Mouse (Mus musculus) MEL (cell line): ENCODE data around the gene Adgrg1. TPM values are rescaled to one million over a fixed set of nuclear protein-coding genes. Genes with fewer than 3 reads are reported as not detected.

ENCODE experiments used
- DNase-seq: peaks from one replicate; pipeline ENCODE4 v3.0.0; 2011; ENCODE audit warnings: low read depth, low spot score
- H3K27ac ChIP-seq: 2 replicates; pipeline ENCODE4 v1.5.1; 2012; ENCODE audit warnings: low read depth, mild to moderate bottlenecking, control low read depth, low read length, moderate library complexity; ENCODE audit not compliant: control insufficient read depth
- H3K27me3 ChIP-seq, 2 experiments: fragments of 150-350 bp in 1 of 2; sonication (generic) in 1 of 2; 2 replicates each; pipeline ENCODE4 v1.6.1; 2012; ENCODE audit warnings: low read length in 2 of 2, mild to moderate bottlenecking in 2 of 2, improper control_type of control experiment in 1 of 2, moderate library complexity in 1 of 2; ENCODE audit not compliant: insufficient read depth in 2 of 2, control insufficient read depth in 1 of 2
- H3K36me3 ChIP-seq, 2 experiments: 2 replicates each; pipeline ENCODE4 v1.6.1; 2012 to 2014; ENCODE audit warnings: low read length in 2 of 2, improper control_type of control experiment in 1 of 2, inconsistent platforms in 1 of 2, mild to moderate bottlenecking in 1 of 2; ENCODE audit not compliant: insufficient read depth in 2 of 2, control insufficient read depth in 1 of 2
- H3K4me1 ChIP-seq, 2 experiments: fragments of 150-350 bp in 1 of 2; sonication (generic) in 1 of 2; 2 replicates each; pipeline ENCODE4 v1.6.1; 2012; ENCODE audit warnings: low read length in 2 of 2, improper control_type of control experiment in 1 of 2, mild to moderate bottlenecking in 1 of 2; ENCODE audit not compliant: insufficient read depth in 2 of 2, control insufficient read depth in 1 of 2
- H3K4me3 ChIP-seq, 2 experiments: fragments of 150-350 bp in 1 of 2; sonication (generic) in 1 of 2; 2 replicates each; pipeline ENCODE4 v1.5.1; 2012; ENCODE audit warnings: low read depth in 2 of 2, low read length in 2 of 2, mild to moderate bottlenecking in 2 of 2, moderate library complexity in 2 of 2, control low read depth in 1 of 2, improper control_type of control experiment in 1 of 2; ENCODE audit not compliant: control insufficient read depth in 1 of 2, insufficient read depth in 1 of 2
- H3K79me2 ChIP-seq: 2 replicates; pipeline ENCODE4 v1.6.1; 2012; ENCODE audit warnings: mild to moderate bottlenecking, low read length, moderate library complexity; ENCODE audit not compliant: control insufficient read depth, poor library complexity, insufficient read depth
- H3K9ac ChIP-seq: 2 replicates; pipeline ENCODE4 v1.6.1; 2012; ENCODE audit warnings: low read depth, mild to moderate bottlenecking, control low read depth, low read length, moderate library complexity; ENCODE audit not compliant: control insufficient read depth, poor library complexity, severe bottlenecking
- H3K9me3 ChIP-seq: fragments of 150-350 bp; sonication (generic); replicated peaks from 2 replicates; pipeline ENCODE4 v1.6.1; 2012; ENCODE audit warnings: mild to moderate bottlenecking, low read length, improper control_type of control experiment, moderate library complexity; ENCODE audit not compliant: insufficient read depth
- CHD1 ChIP-seq: IDR thresholded peaks from 2 replicates; pipeline ENCODE4 v1.6.1; 2012; ENCODE audit warnings: low read depth, mild to moderate bottlenecking, inconsistent platforms, low read length, improper control_type of control experiment
- CHD2 ChIP-seq: IDR thresholded peaks from 2 replicates; pipeline ENCODE4 v1.6.1; 2011; ENCODE audit warnings: low read length, improper control_type of control experiment
- CTCF ChIP-seq, 3 experiments: IDR thresholded peaks in 2 of 3; conservative IDR thresholded peaks in 1 of 3; 2 replicates each; pipeline ENCODE4 v1.5.1; 2011 to 2012; ENCODE audit warnings: low read length in 3 of 3, low read depth in 2 of 3, mild to moderate bottlenecking in 2 of 3, improper control_type of control experiment in 1 of 3, inconsistent platforms in 1 of 3, mixed read lengths in 1 of 3, moderate library complexity in 1 of 3; ENCODE audit not compliant: control insufficient read depth in 1 of 3, insufficient read depth in 1 of 3, poor library complexity in 1 of 3, severe bottlenecking in 1 of 3
- E2F4 ChIP-seq: IDR thresholded peaks from 2 replicates; pipeline ENCODE4 v1.6.1; 2011; ENCODE audit warnings: low read depth, low read length, improper control_type of control experiment, borderline replicate concordance
- ELF1 ChIP-seq: IDR thresholded peaks from 2 replicates; pipeline ENCODE4 v1.6.1; 2014; ENCODE audit warnings: low read depth, mild to moderate bottlenecking, inconsistent platforms, low read length, improper control_type of control experiment, moderate library complexity
- EP300 ChIP-seq, 2 experiments: IDR thresholded peaks; 2 replicates each; pipeline ENCODE4 v1.6.1; 2011; ENCODE audit warnings: improper control_type of control experiment in 2 of 2, low read length in 2 of 2, low read depth in 1 of 2, mild to moderate bottlenecking in 1 of 2
- ETS1 ChIP-seq: IDR thresholded peaks from 2 replicates; pipeline ENCODE4 v1.6.1; 2012; ENCODE audit warnings: low read depth, mild to moderate bottlenecking, inconsistent platforms, low read length, improper control_type of control experiment, moderate library complexity
- GABPA ChIP-seq: IDR thresholded peaks from 2 replicates; pipeline ENCODE4 v1.6.1; 2012; ENCODE audit warnings: low read depth, mild to moderate bottlenecking, inconsistent platforms, low read length, improper control_type of control experiment, moderate library complexity
- HCFC1 ChIP-seq: IDR thresholded peaks from 2 replicates; pipeline ENCODE4 v1.6.1; 2012; ENCODE audit warnings: low read depth, mild to moderate bottlenecking, inconsistent platforms, low read length, improper control_type of control experiment, moderate library complexity
- JUND ChIP-seq: IDR thresholded peaks from 2 replicates; pipeline ENCODE4 v1.6.1; 2011; ENCODE audit warnings: low read depth, mild to moderate bottlenecking, improper control_type of control experiment, low read length
- KAT2A ChIP-seq: conservative IDR thresholded peaks from 2 replicates; pipeline ENCODE4 v1.6.1; 2012; ENCODE audit warnings: low read depth, low read length, improper control_type of control experiment, inconsistent platforms
- MAFK ChIP-seq: IDR thresholded peaks from 2 replicates; pipeline ENCODE4 v1.6.1; 2011; ENCODE audit warnings: low read depth, mild to moderate bottlenecking, low read length, improper control_type of control experiment, borderline replicate concordance
- MAX ChIP-seq: IDR thresholded peaks from 2 replicates; pipeline ENCODE4 v1.6.1; 2011; ENCODE audit warnings: low read length, improper control_type of control experiment
- MXI1 ChIP-seq: IDR thresholded peaks from 2 replicates; pipeline ENCODE4 v1.6.1; 2011; ENCODE audit warnings: mild to moderate bottlenecking, low read depth, low read length, improper control_type of control experiment
- MYB ChIP-seq: IDR thresholded peaks from 2 replicates; pipeline ENCODE4 v1.6.1; 2011; ENCODE audit warnings: mild to moderate bottlenecking, low read depth, low read length, improper control_type of control experiment
- MYC ChIP-seq: IDR thresholded peaks from 2 replicates; pipeline ENCODE4 v1.6.1; 2011; ENCODE audit warnings: low read depth, mild to moderate bottlenecking, low read length, improper control_type of control experiment, moderate library complexity
- NELFE ChIP-seq: IDR thresholded peaks from 2 replicates; pipeline ENCODE4 v1.6.1; 2011; ENCODE audit warnings: low read depth, low read length, improper control_type of control experiment
- NRF1 ChIP-seq: IDR thresholded peaks from 2 replicates; pipeline ENCODE4 v1.6.1; 2014; ENCODE audit warnings: low read depth, mild to moderate bottlenecking, inconsistent platforms, low read length, improper control_type of control experiment, moderate library complexity; ENCODE audit not compliant: poor library complexity, insufficient read depth, severe bottlenecking
- POLR2A ChIP-seq, 2 experiments: IDR thresholded peaks; 2 replicates each; pipeline ENCODE4 v1.6.1; 2011 to 2012; ENCODE audit warnings: low read length in 2 of 2, mild to moderate bottlenecking in 2 of 2, control low read depth in 1 of 2, improper control_type of control experiment in 1 of 2, low read depth in 1 of 2, moderate library complexity in 1 of 2; ENCODE audit not compliant: control insufficient read depth in 1 of 2, insufficient read depth in 1 of 2, poor library complexity in 1 of 2
- POLR2AphosphoS2 ChIP-seq: IDR thresholded peaks from 2 replicates; pipeline ENCODE4 v1.6.1; 2011; ENCODE audit warnings: low read length, improper control_type of control experiment
- RAD21 ChIP-seq: IDR thresholded peaks from 2 replicates; pipeline ENCODE4 v1.6.1; 2011; ENCODE audit warnings: mild to moderate bottlenecking, low read depth, low read length, improper control_type of control experiment
- RCOR1 ChIP-seq: IDR thresholded peaks from 2 replicates; pipeline ENCODE4 v1.6.1; 2012; ENCODE audit warnings: low read depth, mild to moderate bottlenecking, inconsistent platforms, low read length, improper control_type of control experiment
- SIN3A ChIP-seq: IDR thresholded peaks from 2 replicates; pipeline ENCODE4 v1.6.1; 2012; ENCODE audit warnings: low read length, improper control_type of control experiment, inconsistent platforms
- SMC3 ChIP-seq: IDR thresholded peaks from 2 replicates; pipeline ENCODE4 v1.6.1; 2011; ENCODE audit warnings: low read depth, low read length, improper control_type of control experiment
- TBP ChIP-seq: IDR thresholded peaks from 2 replicates; pipeline ENCODE4 v1.8.0; 2011; ENCODE audit warnings: low read depth, low read length, improper control_type of control experiment
- TCF12 ChIP-seq: IDR thresholded peaks from 2 replicates; pipeline ENCODE4 v1.6.1; 2014; ENCODE audit warnings: low read depth, mild to moderate bottlenecking, inconsistent platforms, low read length, improper control_type of control experiment, moderate library complexity
- UBTF ChIP-seq: IDR thresholded peaks from 2 replicates; pipeline ENCODE4 v1.6.1; 2012; ENCODE audit warnings: low read depth, mild to moderate bottlenecking, inconsistent platforms, low read length, improper control_type of control experiment, moderate library complexity, borderline replicate concordance; ENCODE audit not compliant: insufficient read depth
- USF1 ChIP-seq: IDR thresholded peaks from 2 replicates; pipeline ENCODE4 v1.6.1; 2014; ENCODE audit warnings: low read depth, mild to moderate bottlenecking, inconsistent platforms, low read length, improper control_type of control experiment, moderate library complexity
- ZKSCAN1 ChIP-seq: IDR thresholded peaks from 2 replicates; pipeline ENCODE4 v1.6.1; 2012; ENCODE audit warnings: low read depth, mild to moderate bottlenecking, inconsistent platforms, low read length, improper control_type of control experiment, moderate library complexity
- ZMIZ1 ChIP-seq: IDR thresholded peaks from 2 replicates; pipeline ENCODE4 v1.6.1; 2012; ENCODE audit warnings: low read depth, mild to moderate bottlenecking, inconsistent platforms, low read length, improper control_type of control experiment, moderate library complexity
- ZNF384 ChIP-seq: IDR thresholded peaks from 2 replicates; pipeline ENCODE4 v1.6.1; 2012; ENCODE audit warnings: low read depth, mild to moderate bottlenecking, inconsistent platforms, low read length, improper control_type of control experiment
- polyA plus RNA-seq, 2 experiments: library from polyadenylated mRNA; stranded (reverse) in 1 of 2; unstranded in 1 of 2; fragments of >175 nt in 1 of 2; fragments of >200 nt in 1 of 2; gene quantifications; 2 replicates each; pipeline versions ENCODE4 v1.2.1 to v1.2.4; 2012; ENCODE audit warnings: low replicate concordance in 2 of 2, low read depth in 1 of 2; ENCODE audit not compliant: insufficient read length in 2 of 2, insufficient read depth in 1 of 2, missing spikeins in 1 of 2
- total RNA-seq: library from RNA; depleted of rRNA; stranded (reverse); fragments of 300-350 nt; gene quantifications from 2 replicates; pipeline ENCODE4 v1.2.3, GENCODE M21; 2012

The Adgrg1 gene
- total and polyA plus RNA-seq, 3 experiments = 4.2 to 33.2 TPM; not detected in 1

DNA sequence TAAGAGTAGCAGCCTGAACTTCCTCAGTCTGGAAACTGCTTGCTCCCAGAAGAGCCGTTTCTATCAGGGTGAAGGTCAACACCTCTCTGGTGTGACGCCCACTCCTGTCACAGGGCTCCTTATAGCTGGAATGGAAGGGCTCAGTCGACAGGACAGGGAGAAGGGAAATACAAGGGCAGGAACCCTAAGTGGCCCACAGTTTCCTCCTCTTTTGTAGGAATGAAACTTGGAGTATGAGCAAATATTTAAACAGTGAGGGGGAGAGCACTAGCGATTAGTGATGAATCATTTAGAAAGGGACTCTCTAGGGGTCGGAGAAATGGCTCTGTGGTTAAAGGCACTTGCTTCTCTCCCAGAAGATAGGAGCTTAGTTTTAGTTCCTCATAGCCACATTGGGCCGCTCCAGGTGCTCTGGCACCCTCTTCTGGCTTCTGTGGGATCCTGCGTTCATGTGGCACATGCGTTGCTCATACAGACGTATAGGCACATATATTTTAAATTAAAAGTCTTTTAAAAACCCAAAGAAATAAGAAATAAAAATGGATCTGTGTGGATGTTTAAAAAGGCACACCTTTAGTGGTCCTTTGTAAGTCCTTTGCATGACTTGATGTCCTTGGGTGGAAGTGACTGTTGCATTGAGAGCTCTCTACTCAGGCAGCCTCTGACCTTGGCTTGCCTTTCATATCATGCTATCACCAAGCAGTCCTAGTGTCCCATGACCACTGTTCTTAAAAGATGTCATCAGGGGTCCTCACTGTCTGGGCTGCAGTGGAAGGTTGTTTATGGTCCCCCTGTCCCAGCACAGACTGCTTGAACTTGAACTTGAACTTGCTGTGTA lies 19.4 kb upstream of the Adgrg1 start:
- peak; percentile 88 for DNase-seq
- peaks cover 0 to 4% of the 10 kb centered on the region in 2 experiments; a peak in 2 of 4 replicates for H3K36me3 ChIP-seq
- H3K9ac ChIP-seq = peak overlapping the region; percentile 55
- peak overlapping the region; percentile 25 to 44 for H3K4me3 ChIP-seq
- H3K9me3 ChIP-seq = no peaks in the 10 kb centered on the region
- peaks cover 0 to 15% of the 10 kb centered on the region in 2 experiments; a peak in 3 of 4 replicates for H3K4me1 ChIP-seq
- H3K27ac ChIP-seq = peak overlapping the region; percentile 89
- TF ChIP-seq EP300 (IDR thresholded peaks at IDR 0.05; ENCODE audit: low read depth in 1 of 2, low read length in 2 of 2) = peak in 1 of 2 experiments; percentile 15; a peak in 1 of 4 replicates
- peak; percentile 66; the same call in 1 of the 2 replicates for TF ChIP-seq SIN3A
- TF ChIP-seq SMC3 = peak; percentile 53
- no peak for TF ChIP-seq NRF1
- TF ChIP-seq ZKSCAN1 = no peak
- no peak; the same call in 1 of the 2 replicates for TF ChIP-seq POLR2AphosphoS2
- no peak for TF ChIP-seq CHD1
- TF ChIP-seq TCF12 = peak; percentile 37; the same call in 1 of the 2 replicates
- TF ChIP-seq HCFC1 = peak; percentile 51; the same call in 1 of the 2 replicates
- TF ChIP-seq RCOR1 = 0 out of 2 replicates have a peak, but pooled peaks have one; percentile 8
- no peak for TF ChIP-seq KAT2A
- TF ChIP-seq MAX = peak; percentile 71
- TF ChIP-seq CTCF (IDR thresholded peaks at IDR 0.05 in 2 of 3, conservative IDR thresholded peaks at IDR 0.05 in 1 of 3; ENCODE audit: control insufficient read depth in 1 of 3, insufficient read depth in 1 of 3, low read depth in 2 of 3, low read length in 3 of 3, poor library complexity in 1 of 3, severe bottlenecking in 1 of 3) = peak; percentile 43 to 71 (median 67)
- no peak for TF ChIP-seq USF1
- peak; percentile 67; the same call in 1 of the 2 replicates for TF ChIP-seq MXI1
- TF ChIP-seq POLR2A (IDR thresholded peaks at IDR 0.05; ENCODE audit: control insufficient read depth in 1 of 2, insufficient read depth in 1 of 2, low read depth in 1 of 2, low read length in 2 of 2, poor library complexity in 1 of 2) = peak in 1 of 2 experiments; percentile 69; a peak in 2 of 4 replicates
- no peak for TF ChIP-seq CHD2
- no peak for TF ChIP-seq UBTF
- TF ChIP-seq GABPA = peak; percentile 76; the same call in 1 of the 2 replicates
- TF ChIP-seq ELF1 = 0 out of 2 replicates have a peak, but pooled peaks have one; percentile 9
- 0 out of 2 replicates have a peak, but pooled peaks have one; percentile 54 for TF ChIP-seq JUND
- TF ChIP-seq RAD21 = peak; percentile 43
- TF ChIP-seq ZNF384 = no peak
- TF ChIP-seq ETS1 = peak; percentile 55; the same call in 1 of the 2 replicates
- peak; percentile 89 for TF ChIP-seq MYC
- no peak for TF ChIP-seq E2F4
- no peak for TF ChIP-seq MYB
- TF ChIP-seq MAFK = no peak
- peak; percentile 59; the same call in 1 of the 2 replicates for TF ChIP-seq TBP
- TF ChIP-seq NELFE = peak; percentile 38
- TF ChIP-seq ZMIZ1 = no peak
- H3K79me2 ChIP-seq = no peaks in the 10 kb centered on the region
- H3K27me3 ChIP-seq = no peaks in the 10 kb centered on the region
